Mouse (Mus musculus): Measurements from ENCODE around the gene Dnase2b.
A peak's percentile ranks its signal among the peaks of the same experiment; 100 is the strongest.

GRCm38 (mm10) chr3:146599198-146599900, 16.0 kb downstream of the Dnase2b start:
- TF ChIP-seq CTCF (IDR thresholded peaks at IDR 0.05; ENCODE audit: low read depth, low read length) (no peak), POLR2A (IDR thresholded peaks at IDR 0.05; ENCODE audit: extremely low read depth, insufficient read depth, low read length) (0 out of 2 replicates have a peak, but pooled peaks have one; percentile 15)

Measured in liver, adult 2 months (tissue).